Mouse (Mus musculus) gastrocnemius, postnatal 4 days (tissue): ENCODE measurements around the gene F5. TPM values are rescaled to one million over a fixed set of nuclear protein-coding genes. Genes with fewer than 3 reads are reported as not detected.

Experiments used
- DNase-seq, 2 experiments: peaks; one replicate each; pipeline ENCODE4 v3.0.0; 2021 to 2022; ENCODE audit warnings: low spot score in 2 of 2, mixed read lengths in 2 of 2
- total RNA-seq, 2 experiments: library from RNA; stranded (reverse); gene quantifications; 2 replicates each; pipeline ENCODE4 v1.2.3; 2021

F5 gene
- total RNA-seq, 2 experiments from 2014 or later, result 0.32 to 0.80 TPM

- DNase-seq, result no peak
Observed at GRCm38 (mm10) chr1:164158571-164158970, 6.9 kb downstream of the F5 start.

- DNase-seq, result no peak
Observed at GRCm38 (mm10) chr1:164159781-164160180, 8.1 kb downstream of the F5 start.

DNA sequence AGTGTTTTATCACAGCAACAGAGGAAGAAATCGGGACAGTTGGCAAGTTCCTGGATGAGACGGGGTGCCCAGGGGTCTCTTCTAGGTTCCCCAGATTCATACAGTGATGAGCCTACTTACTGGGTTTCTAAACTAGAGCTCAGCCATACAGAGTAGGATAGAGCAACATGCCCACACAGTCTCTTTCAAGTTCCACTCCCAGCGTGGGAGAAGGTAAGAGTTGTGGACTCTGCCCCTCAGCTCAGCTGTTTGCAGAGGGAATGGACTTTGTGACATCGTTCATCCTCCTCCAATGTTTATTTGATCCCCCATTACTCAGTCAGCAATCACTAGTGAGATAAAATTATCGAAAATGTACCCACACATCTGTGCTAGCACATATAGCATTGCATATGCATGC is 11.1 kb downstream of the F5 start:
- DNase-seq, result no peak

DNA sequence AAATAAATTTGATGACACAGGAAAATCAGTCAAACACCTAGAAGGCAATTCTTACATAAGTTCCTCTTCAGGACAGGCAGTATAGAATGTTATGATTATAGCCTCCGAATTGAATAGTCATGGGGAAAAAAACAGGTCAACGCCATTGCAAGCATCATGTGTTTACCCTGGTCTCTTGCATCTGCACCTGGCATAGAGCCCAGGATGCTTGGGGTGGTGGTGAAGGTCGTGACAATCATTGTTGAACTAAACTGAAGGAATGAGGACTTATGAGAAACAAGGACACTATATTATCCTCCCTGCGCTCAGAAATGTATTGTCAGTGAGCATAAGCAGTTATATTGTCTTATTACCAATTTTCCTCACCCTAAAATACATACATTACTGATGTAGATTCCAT is 17.2 kb downstream of the F5 start:
- no peak for DNase-seq

- no peak for DNase-seq
Observed at GRCm38 (mm10) chr1:164170434-164170833, 18.8 kb downstream of the F5 start.

GRCm38 (mm10) chr1:164173145-164173544 is 21.5 kb downstream of the F5 start:
- DNase-seq, result no peak

DNA sequence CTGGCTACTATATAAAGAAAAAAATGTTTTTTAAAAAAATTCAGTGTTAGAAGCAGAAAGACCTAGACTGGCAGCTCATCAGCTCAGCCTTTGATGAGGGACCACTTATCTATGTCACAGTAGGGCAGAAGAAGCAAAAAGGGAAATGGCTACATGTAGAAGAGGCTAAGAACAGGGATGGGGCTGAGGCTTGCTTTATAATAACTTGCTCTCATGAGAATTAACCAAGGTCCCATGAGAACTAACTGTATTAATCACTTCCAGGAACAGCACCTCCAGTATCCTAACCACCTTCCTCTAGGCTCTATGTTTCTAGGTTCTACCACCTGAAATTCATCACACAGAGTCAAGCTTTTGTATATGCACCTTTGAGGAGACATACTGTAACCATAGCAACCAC is 25.2 kb downstream of the F5 start:
- no peak for DNase-seq

DNA sequence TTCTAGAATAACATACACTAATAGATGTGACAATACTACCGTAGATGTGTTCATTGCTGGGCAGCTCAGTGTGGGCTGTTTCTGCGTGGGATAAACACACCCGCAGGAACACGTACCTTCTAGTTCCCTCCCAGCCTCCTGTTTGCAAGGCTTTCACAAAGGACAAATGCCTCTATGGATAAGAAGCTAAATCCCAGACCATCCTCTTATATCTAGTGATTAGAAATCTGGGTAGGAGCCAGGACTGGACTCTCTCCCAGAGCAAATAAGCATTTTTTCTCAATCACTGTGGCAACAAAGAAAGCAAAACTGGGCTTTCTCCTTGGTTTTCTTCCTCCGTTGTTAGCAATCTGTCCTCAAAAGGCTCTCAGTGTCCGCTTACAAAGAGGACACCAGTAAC is 26.8 kb downstream of the F5 start:
- no peak for DNase-seq

DNA sequence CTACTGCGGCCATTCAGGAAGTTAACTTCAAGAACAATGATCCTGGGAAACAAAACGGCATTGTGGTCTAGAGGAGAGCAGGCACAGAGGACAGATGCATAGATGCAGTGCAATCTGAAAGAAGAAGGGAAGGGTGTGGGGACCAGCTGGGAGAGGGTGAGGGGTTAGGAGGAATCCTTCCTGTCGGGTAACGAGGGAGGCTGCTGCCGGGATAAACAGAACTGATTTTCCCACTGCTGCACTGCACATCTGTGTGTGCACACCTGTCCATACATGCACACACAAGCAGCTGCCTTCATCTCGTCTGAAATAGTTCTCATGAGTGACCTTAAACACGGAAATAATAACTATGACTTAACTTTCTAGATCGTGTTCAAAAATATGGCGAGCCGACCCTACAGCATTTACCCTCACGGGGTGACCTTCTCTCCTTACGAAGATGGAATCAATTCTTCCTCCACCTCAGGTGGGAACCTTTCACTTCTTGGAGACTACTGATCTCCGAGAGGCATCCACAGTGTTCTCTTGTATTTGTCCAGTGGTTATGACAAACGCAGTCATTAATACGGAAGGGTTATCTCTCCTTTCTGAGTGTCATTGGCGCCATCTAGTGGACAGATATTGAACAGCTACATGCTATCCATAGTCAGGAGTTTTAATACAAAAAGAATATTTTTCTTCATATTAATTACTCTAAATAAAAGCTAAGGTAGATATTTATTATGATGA is 32.7 kb downstream of the F5 start:
- peak; percentile 36 to 57 for DNase-seq

DNA sequence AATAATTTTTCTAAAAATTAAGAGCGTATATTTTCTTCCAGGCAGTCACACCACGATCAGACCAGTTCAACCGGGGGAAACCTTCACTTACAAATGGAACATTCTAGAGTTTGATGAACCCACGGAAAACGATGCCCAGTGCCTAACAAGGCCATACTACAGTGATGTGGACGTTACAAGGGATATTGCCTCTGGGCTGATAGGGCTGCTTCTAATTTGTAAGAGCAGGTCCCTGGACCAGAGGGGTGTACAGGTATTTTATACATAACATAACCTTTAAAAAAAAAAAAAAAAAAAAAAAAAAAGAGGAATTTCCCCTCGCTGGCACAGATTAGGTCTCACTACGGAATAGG is 33.2 kb downstream of the F5 start:
- no peak for DNase-seq

DNA sequence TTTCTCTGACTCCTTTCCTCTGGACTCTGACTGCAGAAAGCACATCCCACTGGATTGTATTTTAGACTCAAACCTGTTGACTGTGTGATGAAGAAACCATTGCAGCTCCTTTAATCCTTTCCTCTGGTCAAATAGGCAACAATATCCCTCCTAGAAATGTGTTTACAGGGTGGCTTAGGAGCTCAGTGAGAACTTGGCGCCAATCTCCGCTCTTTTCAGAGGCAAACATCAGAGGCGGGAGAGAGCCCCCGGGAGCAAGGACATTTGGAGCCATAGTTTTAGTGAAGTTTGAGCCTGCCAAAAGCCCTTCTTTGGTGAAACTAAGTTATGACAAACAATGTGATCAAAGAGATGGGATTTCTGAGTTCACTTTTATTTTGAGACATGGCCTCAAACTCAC is 33.7 kb downstream of the F5 start:
- DNase-seq, result no peak

GRCm38 (mm10) chr1:164187002-164187560 is 35.4 kb downstream of the F5 start:
- no peak for DNase-seq

DNA sequence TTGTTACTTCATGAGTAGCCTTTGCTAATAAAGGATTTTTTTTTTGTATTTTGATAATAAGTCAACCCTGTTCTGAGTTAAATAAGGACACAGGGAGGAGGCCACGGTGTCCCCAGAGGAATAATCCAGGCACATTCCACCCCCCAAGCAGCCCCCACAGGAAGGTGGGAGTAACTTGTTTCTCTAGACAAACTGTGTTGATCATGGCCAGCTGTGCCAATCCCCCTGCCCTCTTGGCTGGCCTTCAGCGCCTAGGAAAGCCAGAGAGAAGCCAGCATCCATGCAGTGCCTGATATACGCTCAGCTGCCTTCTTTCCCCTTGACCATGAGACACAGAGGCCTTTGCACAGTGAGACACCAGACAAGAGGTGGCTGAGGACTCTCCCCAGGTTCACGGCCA is 47.9 kb downstream of the F5 start:
- DNase-seq, result no peak

- no peak for DNase-seq
Observed at GRCm38 (mm10) chr1:164208437-164208836, 56.8 kb downstream of the F5 start.

DNA sequence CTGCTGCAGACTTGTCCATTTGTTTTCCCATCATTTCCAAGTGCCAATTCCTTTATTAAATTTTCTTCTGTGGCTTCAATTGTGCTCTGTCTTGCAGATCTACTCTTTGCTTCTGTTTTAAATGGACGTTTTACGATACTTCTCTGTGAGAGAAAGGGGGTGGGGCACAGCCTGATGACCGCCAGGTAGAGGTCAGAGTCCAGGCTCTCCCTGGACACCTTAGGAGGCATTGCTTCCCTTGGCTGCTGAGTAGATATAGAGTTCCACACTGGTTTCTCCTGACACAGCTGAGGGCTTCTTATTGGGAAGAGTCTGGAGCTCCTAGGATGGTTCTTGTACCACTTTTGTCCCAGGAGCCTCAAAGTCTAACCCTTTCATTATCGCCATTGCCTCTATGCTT is 59.3 kb downstream of the F5 start:
- DNase-seq, result no peak

DNA sequence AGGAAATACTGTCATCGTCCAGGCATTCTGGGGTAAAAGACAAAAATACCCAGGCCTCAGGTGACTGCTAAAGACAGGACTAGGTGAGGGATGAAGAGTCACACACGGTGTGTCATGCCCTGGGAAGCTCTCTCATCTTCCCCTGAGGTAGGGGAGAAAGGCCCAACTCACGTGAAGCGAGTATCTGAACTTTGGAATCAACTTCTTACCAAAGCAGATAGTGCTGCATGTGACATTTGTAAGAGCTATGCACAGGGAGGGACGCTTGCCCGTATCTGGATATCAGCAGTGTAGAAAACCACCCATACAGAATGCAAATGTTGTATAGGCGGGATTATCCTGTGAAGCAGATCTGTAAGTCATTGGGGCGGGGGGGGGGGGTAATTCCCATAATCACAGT is 61.0 kb downstream of the F5 start:
- no peak for DNase-seq

DNA sequence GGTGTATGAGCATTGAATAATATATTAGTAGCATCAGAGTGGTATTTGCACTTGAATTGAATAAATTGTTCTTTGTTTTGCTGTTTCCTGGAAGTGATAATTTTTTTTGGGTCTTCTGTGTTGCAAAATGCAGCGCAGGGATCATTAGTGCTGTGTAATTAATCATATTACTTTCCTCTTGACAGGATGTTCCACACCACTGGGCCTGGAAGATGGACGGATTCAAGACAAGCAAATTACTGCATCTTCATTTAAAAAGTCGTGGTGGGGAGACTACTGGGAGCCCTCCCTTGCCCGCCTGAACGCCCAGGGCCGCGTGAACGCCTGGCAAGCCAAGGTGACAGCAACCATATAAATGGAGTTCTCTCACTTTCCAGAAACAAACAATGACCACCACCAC is 62.6 kb downstream of the F5 start:
- DNase-seq, result no peak

- no peak for DNase-seq
Observed at GRCm38 (mm10) chr1:164215097-164215496, 63.5 kb downstream of the F5 start.

GRCm38 (mm10) chr1:164215540-164215939 is 63.9 kb downstream of the F5 start:
- no peak for DNase-seq

GRCm38 (mm10) chr1:164217791-164218685 is 66.4 kb downstream of the F5 start:
- no peak for DNase-seq

DNA sequence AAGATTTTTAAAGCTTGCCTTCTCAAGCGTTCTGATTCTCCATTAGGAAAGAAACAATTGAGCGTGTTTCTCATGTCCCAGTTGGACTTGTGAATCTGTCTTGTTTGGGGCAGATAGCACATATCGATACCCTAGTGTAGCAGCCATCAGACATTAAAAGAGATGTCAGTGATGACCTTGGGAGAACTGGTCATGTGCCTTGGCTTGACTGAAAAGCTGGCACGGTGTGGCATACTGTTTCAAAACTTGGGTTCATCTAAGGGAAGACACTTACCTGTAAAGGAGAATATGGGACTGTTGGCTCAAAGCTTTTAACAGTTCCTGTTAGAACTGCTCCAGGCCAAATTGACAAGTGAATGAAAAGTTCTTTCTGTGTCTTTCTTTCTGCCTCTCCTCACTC is 68.6 kb downstream of the F5 start:
- no peak for DNase-seq

DNA sequence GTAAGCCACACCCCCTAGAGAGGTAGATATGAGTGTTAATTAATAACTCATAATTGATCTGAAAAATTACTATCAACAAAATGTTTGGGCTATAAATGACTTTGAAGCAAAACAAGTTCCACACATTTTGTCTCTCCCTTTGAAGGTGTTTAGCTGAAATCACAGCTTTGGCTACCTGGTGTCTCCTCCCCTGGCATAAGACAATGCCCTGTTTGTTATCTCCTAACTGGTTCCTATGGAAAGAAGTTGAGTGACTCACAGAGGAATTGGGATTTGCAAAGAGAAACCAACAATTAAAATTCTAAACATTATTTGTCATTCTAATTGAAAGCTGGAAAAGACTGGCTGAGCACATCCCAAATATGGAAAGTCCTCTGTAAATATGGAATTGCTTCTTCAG is 71.5 kb downstream of the F5 start:
- no peak for DNase-seq
